Mouse (Mus musculus): ENCODE results near the gene Rexo1.
A peak's percentile ranks its signal among the peaks of the same experiment; 100 is the strongest.

Rexo1 gene

DNA sequence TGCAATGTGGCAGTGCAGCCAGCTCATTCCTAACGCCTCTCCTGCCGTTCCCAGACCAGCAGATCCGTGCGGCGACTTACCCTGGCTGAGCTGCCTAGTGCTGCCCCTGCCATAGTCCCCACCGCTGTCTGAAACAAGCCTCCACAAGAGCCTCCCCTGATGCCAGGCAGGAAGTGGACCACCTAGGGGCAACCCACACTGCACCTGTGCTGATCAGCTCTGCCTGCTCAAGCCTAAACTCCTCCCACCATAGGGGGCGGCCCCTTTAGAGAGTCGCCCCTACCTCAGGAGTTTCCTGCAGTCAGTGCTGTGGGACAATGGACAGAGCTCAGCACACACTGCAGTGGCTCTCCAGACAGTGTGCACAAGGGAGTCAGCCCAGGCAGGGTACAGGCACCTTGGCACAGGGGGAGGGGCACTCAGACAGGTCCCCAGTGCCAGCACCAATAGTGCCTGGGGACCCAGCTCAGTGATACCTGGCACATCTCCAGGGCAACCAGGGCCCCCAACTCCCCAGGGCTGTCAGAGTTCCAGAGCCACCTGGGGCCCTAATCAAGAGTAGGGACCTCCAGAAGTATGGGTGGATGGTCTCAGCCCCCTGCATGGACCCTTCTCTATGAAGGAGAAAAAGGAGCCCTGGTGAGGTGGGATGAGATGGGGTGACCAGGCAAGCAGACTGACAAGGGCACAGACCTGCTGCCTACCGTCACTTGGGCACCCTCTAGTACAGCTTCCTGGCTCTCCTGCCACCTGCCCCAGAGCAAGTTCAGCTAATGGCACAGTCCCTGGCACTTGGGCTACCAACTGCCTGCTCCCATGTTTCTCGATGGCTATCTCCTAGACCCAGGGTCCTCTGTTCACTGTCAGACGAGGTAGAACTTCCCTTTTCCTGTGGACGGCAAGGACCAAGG lies 23.5 kb upstream of the Rexo1 start:
- DNase-seq (ENCODE audit: low read depth, low spot score), result no peak

DNA sequence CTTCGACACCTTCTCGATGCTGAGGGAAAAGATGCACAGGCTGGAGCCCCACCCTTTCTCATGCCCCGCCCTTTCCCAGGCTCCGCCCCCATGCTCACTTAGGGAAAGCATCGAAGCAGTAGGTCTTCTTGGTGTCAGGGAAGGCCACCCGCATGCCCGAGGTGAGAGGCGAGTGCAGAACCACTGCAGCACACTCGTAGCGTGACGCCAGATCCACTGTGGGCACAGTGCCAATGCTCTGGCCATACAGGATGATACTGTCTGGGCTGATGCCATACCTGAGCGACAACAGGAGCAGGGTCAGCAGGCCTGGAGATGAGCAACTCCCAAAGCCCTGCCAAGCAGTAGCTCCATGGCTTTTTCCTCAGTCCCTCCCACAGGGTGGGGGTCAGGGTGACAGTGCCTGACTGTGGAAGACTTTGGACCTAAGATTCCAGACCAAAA lies 22.7 kb upstream of the Rexo1 start:
- no peak for DNase-seq (ENCODE audit: low read depth, low spot score)

DNA sequence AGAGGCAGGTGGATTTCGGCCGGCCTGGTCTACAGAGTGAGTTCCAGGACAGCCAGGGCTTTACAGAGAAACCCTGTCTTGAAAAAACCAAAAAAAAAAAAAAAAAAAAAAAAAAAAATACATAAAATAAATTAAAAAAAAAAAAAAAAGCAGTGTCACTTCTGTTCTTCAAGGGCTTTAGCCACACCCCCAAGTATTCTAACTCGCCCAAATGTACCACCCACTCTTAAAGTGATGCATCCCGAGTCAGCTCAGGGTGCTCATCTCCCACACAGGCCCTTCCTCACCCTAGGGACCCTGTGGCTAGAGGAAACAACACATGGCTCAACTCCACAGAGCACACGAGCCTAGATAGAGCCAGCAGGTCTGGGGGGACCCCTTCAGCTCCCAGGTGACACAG lies 21.7 kb upstream of the Rexo1 start:
- DNase-seq (ENCODE audit: low read depth, low spot score), result peak; percentile 10

DNA sequence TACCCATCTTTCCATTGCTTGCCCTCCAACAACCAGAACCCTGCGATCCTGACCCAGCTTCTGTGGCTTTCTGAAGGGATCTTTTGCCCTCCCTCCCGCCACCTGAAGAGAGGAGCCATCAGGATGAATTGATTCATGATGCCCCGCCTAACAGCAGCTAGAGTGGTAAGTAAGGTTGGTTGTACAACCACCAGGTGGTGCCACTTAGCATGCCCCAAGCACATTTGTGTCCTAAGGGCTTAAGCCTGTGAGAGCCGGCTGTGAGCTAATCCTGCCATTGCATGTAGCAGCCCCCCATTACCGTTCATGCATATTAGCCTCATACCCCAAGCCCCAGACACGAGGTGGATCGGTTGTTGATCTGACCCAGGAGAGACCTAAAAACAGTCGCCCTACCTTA lies 17.6 kb upstream of the Rexo1 start:
- peak; percentile 94 for DNase-seq (ENCODE audit: low read depth, low spot score)

DNA sequence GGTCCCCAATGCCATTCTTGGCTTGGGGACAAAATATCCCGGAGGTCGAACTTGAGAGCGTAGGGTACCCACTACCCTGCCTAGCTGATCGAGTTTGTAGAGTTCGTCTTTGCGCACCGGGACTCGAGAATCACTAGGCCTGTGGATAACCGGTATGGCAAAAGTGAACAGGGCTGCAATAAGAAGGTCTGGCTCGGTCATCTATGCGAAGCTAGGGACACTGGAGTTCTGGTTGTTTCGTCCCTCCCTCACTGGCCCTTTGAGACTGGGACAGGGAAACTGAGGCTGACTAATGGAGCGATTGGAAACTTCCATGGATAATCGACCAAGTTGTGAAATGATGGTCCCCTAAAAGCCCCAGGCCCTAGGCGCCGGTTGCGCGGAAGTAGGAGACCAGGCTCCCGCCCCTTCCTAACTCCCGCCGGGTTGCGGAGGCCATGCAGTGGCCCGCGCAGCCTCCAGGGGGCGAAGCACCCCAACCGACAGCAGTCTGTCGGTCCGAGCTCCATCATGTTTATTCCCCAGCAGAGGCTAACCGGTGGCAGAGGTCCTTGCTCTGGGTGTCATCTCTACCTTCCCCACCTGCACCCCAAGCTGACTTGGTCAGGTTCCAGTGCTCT lies 16.9 kb upstream of the Rexo1 start:
- peak; percentile 94 for DNase-seq (ENCODE audit: low read depth, low spot score)

DNA sequence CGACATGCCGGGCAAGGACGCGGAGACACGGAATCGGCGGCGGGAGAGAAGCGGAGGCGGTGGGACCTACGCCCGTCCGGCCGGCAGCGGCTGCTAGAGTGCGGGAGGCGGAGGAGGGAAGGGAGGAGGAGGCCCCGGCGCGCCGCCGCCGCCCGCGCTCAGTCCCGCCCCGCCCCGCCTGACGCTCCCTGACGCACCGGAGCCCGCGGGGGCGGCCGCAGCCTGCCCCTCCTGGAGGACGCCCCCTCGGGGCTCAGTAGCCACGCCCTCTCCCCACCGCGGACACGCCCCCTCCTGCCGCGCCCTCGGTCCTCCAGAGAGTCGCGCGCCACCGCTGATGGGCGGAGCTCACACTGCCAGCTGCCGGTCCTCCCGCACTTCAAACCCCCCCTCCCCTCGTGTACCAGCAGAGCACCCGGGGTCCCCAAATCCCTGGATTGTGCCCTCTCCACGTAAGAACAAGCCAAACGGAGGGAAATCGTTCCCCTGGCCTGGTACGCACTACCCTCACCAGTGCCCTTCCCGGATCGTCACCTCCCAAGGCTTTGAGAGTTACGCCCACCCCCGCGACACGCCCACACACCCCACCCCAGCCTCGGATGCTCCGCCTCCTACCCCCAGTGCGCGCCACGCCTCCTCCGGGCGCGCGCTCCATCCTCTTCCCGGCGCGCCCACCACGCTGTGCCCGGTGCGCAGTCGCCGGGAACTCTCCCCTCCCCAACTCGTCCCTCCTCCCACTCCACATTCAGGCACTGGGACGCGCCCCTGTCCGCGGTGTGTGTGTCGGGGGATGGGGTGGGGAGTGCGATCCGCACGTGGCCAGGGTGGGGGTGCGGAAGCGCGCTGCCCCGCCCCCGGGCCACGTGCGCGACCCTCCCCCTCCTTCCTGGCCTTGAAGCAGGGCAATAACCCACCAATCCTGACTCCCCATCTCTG lies 16.1 kb upstream of the Rexo1 start, which contains the start of gene Klf16:
Gene Klf16, minus strand, starts transcription at position 127 of the 936 bp plus-strand sequence.
- peak; percentile 99 for DNase-seq (ENCODE audit: low read depth, low spot score)

DNA sequence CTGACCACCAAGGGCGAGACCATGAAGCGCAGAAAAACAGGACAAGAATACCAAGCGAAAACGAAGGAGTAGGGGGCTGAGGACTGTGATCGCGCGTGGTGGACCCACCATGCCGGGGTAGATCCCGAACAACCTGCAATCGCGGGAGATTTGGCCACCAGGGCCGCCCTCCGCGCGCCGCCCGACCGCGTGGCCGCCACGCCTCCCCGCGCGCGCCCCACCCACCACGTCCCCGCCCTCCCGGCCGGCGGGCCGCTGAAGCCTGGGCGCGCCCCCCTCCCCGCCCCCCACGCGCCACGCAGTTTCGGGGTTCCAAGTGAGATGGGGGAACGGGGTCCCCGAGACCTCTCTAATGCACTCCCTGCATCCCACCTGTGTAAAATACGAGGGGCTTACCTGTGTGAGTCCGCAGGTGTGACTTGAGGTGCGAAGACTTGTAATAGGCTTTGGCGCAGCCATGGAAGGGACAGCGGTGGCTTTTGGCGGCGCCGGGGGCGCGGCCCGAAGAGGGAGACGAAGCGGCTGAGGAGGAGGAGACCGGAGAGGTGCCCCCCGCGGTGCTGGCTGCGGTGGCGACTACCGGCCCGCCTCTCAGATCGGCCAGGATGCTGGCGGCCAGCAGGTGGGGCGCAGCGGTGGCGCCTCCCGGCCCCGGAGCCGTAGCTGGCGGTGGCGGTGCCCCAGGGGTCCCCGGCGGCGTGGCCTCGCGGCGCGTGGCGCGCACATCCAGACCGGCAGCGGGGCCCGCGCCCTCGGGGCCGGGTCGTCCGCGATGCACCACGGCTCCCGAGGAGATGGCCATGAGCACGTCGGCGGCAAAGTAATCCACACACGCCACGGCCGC lies 15.2 kb upstream of the Rexo1 start:
- peak; percentile 84 for DNase-seq (ENCODE audit: low read depth, low spot score)

DNA sequence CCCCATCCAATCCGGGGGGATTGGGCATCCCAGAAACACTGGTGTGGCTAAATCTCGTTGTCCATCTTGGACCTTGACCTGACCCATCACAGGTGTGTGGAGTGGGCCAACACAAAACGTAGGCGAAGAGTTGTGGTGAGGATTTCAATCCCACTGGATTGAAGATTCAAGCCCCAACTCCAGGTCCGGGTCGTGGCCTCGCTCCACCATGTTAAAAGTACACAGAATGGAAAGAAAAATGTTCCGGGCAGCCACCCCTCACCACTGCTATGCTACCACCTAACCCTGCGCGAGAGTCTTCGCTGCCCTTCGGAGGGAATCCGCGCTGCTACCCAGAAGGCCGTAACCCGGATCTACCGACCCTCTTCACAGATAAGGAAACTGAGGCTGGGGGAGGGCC lies 14.6 kb upstream of the Rexo1 start:
- DNase-seq (ENCODE audit: low read depth, low spot score), result no peak

DNA sequence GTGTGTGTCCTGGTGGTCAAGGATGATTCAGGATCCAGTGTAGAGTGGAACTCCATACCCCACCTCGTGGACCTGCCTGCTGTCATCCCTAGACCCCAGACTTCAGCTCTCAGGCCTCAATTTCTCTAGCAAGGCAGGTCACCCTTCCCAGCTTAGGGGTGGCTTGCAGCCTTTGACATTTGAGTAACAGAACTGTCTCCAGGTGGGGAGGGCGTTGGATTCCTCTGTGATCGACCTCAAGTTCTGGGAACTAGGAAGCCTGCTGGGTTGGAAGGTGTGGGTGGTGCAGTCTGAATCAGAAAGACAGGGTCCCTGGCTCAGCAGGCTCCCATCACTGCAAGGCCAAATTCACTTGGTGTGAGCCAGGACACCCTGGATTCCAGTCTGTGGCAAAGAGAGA lies 13.5 kb upstream of the Rexo1 start:
- DNase-seq (ENCODE audit: low read depth, low spot score), result no peak

DNA sequence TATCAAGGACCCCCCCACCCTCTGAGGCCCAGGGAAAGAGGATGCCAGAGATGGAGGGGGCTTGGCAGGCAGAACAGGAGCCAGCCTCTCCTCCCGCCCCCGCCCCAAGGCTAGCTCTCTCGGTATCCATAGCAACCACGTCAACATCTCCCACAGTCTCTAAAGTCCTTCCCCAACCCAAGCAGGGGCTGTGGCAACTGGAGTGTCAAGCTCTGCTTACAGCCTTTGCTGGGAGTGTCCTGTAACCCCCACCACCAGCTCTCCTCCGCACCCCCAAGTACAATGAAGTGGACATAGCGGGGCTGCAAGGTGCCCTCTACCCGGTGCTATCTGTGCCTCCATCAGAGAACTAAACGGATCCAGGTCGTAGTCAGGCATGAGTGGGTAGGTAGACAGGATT lies 12.6 kb upstream of the Rexo1 start:
- DNase-seq (ENCODE audit: low read depth, low spot score), result peak; percentile 37

DNA sequence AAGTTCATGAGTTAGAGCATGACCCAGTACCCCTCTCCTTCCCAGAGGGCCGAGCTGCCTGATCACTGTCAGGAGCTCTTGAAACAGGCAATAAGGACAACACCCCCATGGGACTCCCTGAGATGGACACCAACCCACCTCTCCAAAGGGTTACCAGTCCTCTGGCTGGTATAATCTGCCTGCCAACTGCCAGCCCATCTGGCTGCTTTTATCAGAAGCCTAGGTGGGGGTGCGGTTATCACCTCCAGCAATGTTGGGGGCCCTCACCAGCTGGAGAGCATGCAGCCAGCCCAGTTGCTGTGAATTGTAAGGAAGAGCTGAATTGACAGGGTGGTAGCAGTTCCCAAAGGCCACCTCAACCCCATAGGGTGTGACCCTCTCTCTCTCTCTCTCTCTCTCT lies 11.1 kb upstream of the Rexo1 start:
- DNase-seq (ENCODE audit: low read depth, low spot score), result no peak

DNA sequence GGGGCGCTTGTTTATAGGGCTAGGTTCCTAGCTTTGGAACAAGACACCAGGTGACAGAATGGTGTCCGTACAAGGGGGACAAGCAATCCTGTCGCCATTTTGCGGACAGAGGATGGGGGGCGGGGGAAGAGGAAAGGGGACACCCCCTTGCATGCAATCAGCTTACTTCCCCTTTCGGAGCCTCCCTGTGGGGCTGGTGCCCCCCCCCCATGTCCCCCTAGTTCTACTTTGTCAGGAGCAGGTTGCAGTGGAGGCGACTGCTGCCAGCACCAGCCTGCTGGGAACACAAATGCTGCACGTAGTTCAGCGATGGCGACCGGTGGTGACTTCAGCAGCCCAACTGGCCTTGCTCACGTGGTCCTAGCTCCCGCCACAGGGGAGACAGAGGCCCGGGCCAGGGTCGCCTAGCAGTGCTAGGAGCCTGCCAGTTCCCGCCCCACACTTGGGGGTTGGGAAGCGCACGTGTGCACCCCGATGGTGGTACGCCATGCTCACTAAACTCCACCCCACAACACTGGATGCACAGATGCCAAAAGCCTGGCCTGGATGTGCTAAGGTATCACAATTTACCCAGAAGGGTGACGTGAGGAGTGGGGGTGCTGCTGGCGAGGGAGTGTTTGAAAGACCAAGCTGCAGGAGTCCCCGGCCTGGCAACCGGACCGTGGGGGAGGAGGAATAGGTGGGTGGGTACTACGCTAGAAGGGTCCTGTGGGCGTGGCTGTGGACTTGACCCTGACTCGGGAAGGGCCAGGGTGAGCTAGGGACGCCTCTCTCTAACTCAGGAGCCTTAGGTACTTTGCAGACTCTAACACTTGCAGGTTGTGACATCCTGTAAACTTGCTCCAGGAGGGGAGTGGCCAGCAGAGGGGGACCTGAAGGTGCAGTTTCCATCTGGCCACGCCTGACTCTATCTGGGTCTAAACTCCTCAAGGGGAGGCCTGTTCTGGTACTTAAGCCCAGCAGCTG lies 9.8 kb upstream of the Rexo1 start:
- no peak for DNase-seq (ENCODE audit: low read depth, low spot score)

DNA sequence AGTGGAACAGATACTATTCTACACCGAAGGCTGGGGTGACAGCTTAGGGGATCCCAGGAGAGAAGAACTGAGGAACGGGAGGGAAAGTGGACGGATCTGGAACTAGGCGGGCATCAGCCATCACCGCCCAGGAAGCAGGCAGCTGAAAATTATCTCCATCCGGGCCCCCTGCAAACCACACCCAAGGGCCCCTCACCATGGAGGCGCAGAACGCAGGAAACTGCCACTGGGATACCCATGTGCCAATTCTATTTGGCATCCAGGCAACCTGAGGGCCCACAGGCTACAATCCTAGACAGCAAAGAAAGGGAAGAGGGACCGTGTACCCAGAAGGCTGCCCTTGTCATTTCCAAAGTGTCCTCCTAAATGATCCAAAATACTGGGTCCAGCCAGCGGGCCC lies 9.1 kb upstream of the Rexo1 start:
- DNase-seq (ENCODE audit: low read depth, low spot score), result no peak

DNA sequence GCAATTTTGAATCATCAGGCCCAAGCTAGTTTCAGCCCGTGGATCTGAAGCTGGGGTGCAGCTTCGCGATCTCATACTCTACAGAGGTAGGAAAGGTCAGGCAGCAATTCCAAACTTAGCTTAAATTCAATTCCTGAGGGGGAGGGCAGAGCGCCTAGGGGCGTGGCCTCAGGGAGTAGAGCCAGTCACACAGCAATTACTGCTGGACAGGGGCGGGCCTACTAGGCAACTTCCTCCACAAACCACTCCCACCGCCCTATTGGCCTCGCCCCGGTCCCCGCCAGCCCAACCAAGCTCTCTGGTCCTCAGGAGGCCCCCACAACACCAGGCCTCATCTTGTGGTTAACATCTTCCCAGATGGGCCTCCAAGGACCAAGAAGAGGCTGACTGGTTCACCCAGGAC lies 8.3 kb upstream of the Rexo1 start:
- DNase-seq (ENCODE audit: low read depth, low spot score), result peak; percentile 47

DNA sequence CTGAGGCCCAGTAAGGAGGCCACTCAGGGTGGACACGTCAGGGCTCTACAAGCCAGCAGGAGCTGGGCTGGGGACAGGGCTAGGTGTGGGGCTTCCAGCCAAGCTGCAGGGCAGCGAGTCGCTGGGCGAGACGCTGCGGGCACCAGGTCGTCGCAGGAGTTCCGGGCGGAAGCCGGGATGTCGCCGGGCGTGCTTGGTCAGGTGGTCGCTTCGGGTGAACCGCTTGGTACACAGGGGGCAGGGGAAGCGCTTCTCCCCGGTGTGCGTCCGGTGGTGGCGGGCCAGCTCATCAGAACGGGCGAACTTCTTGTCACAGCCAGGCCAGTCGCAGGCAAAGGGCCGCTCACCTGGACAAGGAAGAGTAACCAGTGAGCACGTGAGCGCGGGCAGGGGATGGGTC lies 7.5 kb upstream of the Rexo1 start:
- no peak for DNase-seq (ENCODE audit: low read depth, low spot score)

DNA sequence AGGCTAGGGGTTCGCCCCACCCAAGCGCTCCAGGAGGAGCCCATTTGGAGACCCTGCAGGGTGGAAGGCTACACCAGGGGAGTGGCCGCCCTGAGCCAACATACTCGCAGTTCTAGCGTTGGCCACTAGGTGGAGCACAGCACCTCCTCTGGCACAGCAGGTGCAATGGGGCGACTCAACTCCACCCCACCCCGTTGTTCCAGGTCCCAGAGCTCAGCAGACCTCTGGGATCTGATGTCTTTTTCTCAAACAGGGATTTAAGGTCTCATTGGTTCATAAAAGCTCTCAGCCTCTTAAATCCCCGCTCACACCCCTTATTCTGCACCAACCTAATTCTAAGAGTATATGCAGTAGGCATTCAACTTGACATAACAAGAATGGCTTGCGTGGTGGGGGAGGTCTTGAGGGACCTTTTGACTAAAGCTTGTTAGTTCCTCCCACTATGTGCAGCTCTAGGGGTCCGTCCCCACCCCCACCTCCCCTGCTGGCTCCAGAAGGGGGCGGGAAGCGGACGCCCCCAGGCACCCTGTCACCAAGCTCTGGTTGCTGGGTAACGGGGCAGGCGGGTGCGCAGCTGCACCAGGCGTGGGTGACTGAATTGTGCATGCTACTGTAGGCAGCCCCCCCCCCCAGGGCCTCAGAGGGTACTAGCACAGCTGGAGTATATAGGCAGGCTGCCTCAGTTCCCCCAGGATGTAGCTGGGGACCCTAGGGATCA lies 5.2 kb upstream of the Rexo1 start:
- peak; percentile 93 for DNase-seq (ENCODE audit: low read depth, low spot score)

DNA sequence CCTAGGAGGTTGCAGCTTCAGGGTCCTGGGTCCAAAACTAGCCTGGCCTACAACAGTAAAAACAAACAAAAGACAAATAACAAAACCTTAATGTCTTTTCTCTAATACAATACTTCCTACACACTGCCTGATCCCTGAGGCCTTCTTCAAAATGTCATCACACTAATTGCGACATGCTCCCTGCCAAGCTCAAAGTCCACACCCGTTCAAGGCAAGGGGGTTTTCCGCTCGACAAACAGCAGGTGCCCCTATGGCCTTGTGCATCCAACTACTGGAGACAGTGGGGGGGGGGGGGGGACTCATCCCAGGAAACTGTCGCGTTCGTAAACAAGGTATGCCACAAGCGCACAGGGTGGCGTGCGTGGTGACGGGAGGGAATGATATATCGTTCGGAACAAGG lies 739 bp downstream of the Rexo1 start:
- DNase-seq (ENCODE audit: low read depth, low spot score), result peak; percentile 36

DNA sequence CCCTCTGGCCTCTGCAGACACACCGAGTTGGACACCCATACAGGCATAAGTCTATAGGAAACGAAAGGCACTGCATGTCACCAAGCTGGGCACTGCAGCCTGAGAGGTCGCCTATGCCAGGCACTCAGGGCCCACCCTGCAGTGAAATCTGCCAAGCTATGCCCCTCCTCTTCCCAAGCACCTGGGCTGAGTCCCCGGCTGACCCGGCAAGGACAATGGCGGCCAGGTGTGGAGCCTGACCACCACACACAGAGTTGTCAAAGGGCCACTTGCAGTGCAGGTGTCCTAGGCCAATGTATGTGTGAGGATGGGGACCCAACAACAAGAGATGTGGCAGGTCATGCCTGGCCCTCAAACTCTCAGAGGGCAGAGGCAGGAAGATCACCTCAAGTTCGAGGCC lies 1.9 kb downstream of the Rexo1 start:
- no peak for DNase-seq (ENCODE audit: low read depth, low spot score)

DNA sequence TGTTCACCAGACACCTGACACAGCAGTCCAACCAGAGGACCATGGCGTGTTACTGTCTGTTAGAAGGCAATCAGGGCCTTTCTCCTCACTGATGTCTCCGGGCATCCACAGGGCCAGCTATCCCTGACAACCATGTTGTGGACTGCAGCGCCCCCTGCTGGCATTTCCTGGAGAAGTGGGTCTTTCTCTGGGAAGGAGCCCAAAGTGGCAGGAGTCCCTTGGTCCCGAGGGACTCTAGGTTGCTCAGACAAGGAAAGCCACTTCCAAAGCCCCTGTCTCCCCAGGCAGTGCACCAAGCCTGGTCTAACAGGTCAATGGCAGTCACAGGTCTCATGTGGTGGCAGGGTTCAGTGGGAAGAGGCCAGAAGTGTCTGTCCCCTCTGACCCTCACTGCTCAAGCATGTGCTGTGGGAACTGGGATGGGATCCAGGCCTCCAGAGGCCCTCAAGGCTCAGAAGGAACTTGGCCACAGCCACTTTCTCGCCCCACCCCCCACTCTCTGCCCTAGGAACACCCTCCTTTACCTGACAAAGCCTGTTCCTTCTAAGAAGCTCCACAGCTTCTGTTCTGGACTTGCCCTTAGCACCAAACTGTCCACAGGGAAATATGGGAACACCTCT lies 3.9 kb downstream of the Rexo1 start:
- DNase-seq (ENCODE audit: low read depth, low spot score), result peak; percentile 74
